Mouse (Mus musculus) adrenal gland, postnatal 0 days (tissue): ENCODE results near the gene Nhlh1. TPM values are rescaled to one million over a fixed set of nuclear protein-coding genes. Genes with fewer than 3 reads are reported as not detected.

ENCODE experiments used
- polyA plus RNA-seq: library from polyadenylated mRNA; unstranded; fragments of >200 nt; fragmentation: Nextera tagmentation; extraction: Ambion mirVana; gene quantifications from 2 replicates; pipeline ENCODE4 v1.2.1, GENCODE M21; 2015

Gene Nhlh1
- not detected in 2 replicates for polyA plus RNA-seq

GRCm38 (mm10) chr1:172057491-172057921, at the start of gene Nhlh1:
Nhlh1 (minus strand) TSS chr1:172057573.

DNA sequence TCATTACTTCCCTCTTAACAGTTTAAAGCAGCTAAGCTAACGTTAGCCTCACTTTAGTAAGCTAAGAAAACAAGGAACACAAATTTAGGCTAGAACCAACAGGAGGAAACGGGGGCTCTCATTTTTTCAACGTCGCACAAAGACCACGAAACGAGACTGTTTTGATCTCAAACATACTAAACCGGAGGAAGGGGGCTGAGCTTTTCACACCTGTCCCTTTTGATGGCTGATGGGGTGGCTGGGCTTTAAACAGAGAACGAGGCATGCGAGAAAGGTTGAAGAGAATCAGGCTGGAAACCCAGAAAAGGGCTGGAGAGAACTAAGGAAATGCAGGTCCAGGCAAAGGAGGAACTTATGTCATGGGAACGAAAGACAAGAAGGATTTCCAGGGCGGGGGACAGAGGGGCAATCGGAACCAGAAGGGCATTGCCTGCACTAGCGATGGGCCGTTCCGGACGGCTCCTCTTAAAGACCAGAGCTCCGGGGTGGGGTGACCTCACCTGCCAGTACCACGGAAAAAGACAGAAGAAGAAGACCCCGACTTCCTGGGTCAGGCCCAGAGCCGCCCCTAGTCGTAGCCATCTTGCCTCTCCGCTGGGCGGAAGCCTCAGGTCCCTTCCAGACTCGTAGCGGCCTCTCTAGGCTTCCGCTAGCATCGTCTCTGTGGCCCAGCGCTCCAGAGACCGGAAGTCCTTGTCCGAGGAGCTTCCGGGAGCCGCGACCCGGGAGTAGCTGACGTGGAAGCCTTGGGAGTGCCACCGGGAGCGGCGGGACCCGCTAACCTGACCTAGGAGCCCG, 24.9 kb upstream of the Nhlh1 start, which contains the start of the genes Copa and Ncstn:
Gene Copa (plus strand): TSS at position 429 of the 798 bp plus-strand sequence.
Gene Ncstn (minus strand): TSS at position 695 of the 798 bp plus-strand sequence.

GRCm38 (mm10) chr1:172028394-172029275, 28.7 kb downstream of the Nhlh1 start, which contains the start of gene Vangl2:
Vangl2 (minus strand) TSS chr1:172028444.

Other genes starting within 250 kb of the Nhlh1 start
- gene Cd84, start 217.9 kb downstream of the Nhlh1 start, polyA plus RNA-seq = 6.8 and 8.3 TPM in 2 replicates
- 0.08 TPM in 1 of 2 replicates, not detected in the other for gene Gm10521, start 161.9 kb downstream of the Nhlh1 start, polyA plus RNA-seq
- 0.41 and 0.59 TPM in 2 replicates for gene Slamf6, start 140.1 kb downstream of the Nhlh1 start, polyA plus RNA-seq
- 5.4 and 8.0 TPM in 2 replicates for gene Vangl2, start 29.1 kb downstream of the Nhlh1 start, polyA plus RNA-seq
- 85.7 and 124 TPM in 2 replicates for gene Copa, start 25.0 kb upstream of the Nhlh1 start, polyA plus RNA-seq
- 84.9 and 127 TPM in 2 replicates for gene Ncstn, start 25.2 kb upstream of the Nhlh1 start, polyA plus RNA-seq
- 131 and 196 TPM in 2 replicates for gene Pex19, start 69.2 kb upstream of the Nhlh1 start, polyA plus RNA-seq
- 85.4 and 126 TPM in 2 replicates for gene Dcaf8, start 90.5 kb upstream of the Nhlh1 start, polyA plus RNA-seq
- 91.0 and 111 TPM in 2 replicates for gene Pea15a, start 149.2 kb upstream of the Nhlh1 start, polyA plus RNA-seq
- gene Casq1, start 162.3 kb upstream of the Nhlh1 start, polyA plus RNA-seq = 1.3 and 9.1 TPM in 2 replicates
- gene Atp1a4, start 200.8 kb upstream of the Nhlh1 start, polyA plus RNA-seq = 0.68 and 2.4 TPM in 2 replicates
- gene Igsf8, start 204.1 kb upstream of the Nhlh1 start, polyA plus RNA-seq = 29.8 and 33.0 TPM in 2 replicates
- 4.1 and 5.3 TPM in 2 replicates for gene Atp1a2, start 240.5 kb upstream of the Nhlh1 start, polyA plus RNA-seq